Mouse (Mus musculus) cerebellum, postnatal 14 days (tissue): ENCODE measurements at regions not wholly inside any gene's neighbourhood (a gene's known extent, or its start where the extent isn't known, plus 50 kb on each side); places are given as distances from the start of the nearest gene placed in this dataset.
"Not testable (repeated sequence)": the region's sequence is repeated elsewhere in the genome, so short reads cannot be mapped to it uniquely, and the experiment has no call there.

ENCODE experiments used
- DNase-seq, 2 experiments: peaks; one replicate each; pipeline ENCODE4 v3.0.0; 2021; ENCODE audit warnings: mixed read lengths in 2 of 2

DNA sequence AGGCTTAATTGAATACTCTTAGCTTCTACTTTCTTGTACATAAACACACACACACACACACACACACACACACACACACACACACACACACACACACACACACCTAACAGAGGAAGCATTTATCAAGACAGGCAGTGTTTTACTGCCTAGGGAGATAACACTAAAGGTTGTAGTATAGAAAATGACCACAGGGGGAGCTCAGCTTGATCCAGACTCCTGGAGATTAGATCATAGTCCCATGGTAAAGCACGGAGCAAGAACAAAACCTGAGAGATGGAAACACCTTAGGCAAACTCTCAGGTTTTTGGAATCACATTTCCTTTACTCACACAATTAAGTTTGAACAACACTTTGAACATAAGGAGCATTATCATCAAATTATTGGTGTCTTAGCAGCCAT lies 302.5 kb upstream of the Rnf219 start:
- DNase-seq: no peak

DNA sequence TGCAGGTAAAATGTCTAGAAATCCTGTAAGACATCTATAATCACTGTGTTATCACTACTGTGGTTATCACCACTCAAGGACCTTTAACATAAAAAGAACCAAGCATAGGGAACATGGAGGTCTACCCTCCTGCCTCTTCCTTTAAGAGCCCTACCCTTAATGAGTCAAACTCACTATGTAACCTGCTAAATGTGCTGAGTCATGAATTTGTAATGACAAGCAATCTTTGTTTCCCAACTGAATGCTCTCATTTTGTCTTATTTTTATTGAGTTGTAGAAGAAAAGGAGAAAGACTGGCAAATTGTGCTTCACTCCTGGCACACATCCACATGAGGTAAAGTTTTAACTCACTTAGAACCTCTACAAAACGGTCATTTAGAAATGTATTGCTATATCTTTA lies 301.8 kb upstream of the Rnf219 start:
- DNase-seq: no peak

DNA sequence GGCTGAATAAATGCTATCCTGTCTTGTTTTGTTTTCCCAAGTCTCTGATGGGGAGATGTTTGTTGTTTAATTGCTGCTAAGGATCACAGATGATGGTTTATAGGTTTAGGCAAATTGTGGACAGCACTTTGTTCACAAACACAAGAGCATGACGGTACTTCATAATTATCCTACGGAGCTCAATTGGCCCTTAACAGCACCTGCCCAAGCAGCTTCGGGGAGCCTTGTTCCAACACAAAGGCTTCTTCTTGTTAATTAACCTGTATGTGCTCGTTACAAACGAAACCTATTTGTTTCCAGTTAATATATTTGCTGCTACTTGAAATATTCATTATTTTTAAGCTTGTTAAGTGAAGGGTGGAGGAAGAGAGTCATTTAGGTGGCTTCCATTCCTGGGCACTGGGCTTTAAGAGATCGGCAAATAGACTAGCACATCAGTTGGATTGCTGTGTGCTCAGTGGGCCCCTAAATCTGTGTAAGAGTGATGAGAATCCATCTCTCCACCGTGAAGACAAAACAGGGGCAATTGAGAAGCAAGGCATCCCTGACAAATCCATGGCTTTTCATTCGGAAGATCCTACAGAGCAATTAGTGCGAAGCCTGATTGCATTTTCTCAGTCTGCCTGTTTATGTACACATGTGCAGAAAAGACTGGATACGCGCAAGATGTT lies 299.6 kb upstream of the Rnf219 start:
- DNase-seq: no peak

DNA sequence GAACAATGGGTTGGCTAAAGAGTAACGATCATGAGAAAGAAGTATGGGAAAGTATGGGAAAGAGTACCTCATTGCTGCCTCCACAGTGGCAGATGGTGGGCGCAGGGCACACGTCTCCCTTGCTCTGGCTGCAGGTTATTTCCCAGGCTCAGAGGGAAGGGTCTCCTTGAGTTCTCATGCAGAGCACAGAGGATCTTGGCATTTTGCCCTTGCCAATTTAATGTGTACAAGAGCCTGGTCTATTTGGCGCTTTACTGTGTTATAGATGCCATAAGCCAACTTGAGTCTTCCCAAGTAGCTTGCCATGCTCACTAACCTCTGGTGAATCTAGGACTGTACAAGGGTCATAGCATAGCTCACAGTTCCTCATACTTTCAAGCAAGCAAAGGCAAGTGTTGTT lies 296.7 kb upstream of the Rnf219 start:
- no peak for DNase-seq

DNA sequence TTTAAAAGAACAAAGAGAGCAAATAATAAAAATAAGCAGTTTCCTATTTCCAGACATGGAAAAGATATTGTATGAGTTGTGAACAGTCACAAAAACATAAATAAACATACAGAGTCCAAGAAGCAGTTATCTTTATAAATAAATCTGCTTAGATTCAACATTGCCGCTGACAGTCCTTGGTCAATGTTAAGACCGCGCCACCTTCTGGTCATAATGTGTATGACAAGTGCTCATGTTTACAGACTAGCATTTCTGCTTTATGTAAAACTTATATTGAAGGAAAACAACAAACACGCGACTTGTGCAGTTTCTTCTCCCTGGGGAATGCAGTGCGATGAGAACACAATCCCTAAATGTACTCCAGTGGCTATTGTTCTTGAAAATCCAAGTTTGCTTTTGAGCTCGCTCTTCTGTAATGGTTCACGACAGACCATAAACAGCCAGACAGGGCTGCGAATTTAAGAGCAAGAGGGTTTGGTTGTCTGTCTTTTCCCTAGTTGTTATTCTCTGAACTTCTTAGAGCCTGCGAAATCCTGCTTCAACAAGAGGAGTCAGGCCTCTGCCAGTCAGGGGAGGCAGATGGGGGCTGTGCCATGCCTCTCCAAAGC lies 291.6 kb upstream of the Rnf219 start:
- peak; percentile 87 to 92 for DNase-seq

DNA sequence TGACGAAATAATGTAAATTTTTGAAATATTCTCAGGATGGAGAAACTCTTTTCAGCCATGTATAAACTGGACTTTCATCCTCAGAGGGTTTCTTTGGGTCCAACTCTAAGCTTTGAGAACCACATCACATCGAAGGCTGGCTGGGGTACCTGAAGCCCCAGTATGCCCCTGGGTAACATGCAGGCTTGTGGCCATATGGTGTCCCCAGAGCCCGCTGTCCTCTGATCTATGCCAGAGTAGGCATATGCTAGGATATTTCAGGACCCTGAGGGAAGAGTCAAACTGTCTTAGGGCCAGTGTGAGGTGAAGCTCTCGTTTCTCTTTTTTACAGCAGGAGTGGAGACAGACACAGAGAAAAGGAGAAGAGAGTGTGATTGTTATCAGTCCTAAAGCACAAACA lies 289.6 kb upstream of the Rnf219 start:
- peak in 1 of 2 experiments; percentile 18 for DNase-seq

DNA sequence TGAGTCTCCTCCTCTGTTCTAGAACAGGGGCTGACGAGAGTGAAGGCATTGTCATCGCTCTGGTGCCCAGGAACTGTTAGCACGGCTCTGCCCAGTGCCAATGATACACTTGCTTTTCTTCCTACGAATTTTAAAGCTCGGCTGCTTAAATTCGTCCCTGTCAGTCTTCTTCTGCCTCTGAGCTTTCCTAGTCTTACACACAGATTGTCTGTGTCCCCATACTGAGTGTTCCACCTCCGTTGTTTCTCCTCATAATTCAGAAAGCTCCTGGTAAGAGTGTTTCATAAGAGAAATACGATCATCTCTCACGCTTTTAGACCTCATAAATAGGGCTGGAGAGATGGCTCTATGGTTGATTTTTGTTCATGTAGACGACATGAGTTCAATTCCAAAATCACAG lies 282.9 kb upstream of the Rnf219 start:
- no peak for DNase-seq

DNA sequence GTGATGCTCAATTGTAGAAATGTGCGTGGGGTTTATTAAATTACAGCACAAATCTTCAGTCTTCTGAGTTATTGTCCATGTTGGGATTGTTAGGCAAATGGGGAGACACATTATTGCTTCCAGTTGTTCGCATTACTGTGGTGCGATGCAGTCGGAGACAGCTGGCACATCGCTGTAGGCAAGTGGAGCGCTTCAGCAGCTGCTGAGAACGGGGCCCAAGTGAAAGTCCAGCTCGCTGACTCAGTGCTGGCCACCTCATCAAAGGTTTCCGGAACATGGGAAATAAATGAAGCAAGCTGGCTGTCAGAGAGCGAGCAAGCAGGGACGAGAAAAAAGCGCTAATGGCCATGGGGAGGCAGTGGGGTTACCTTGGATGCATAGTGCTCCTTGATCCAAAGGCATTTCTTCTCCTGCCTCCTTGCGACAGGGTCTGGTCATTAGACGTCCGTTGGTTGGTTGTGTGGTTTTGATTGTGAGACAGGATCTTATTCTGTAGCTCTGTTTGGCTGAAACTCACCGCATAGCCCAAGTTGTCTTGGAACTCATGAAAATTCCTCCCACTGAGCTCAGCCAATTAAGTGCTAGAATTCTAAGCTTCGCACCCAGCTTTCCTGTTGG lies 274.0 kb upstream of the Rnf219 start:
- no peak for DNase-seq

DNA sequence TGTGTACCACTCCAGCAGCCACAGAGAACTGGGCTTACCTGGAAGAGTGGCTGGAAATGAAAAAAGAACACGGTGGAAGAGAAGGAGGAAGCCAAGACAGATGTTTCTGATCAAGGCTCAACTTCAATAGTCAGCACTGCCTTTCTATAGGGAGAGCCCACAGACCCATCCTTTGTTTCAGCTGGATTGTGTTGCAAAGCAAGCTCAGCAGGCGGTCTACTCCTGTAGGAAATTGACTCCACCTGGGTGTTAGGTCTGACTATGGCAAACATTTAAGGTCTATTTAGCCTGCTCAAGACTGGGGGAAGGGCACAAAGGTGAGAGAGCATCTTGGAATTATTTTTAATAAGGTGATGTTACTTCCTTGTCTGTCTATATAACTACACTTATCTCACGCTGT lies 266.9 kb upstream of the Rnf219 start:
- no peak for DNase-seq

DNA sequence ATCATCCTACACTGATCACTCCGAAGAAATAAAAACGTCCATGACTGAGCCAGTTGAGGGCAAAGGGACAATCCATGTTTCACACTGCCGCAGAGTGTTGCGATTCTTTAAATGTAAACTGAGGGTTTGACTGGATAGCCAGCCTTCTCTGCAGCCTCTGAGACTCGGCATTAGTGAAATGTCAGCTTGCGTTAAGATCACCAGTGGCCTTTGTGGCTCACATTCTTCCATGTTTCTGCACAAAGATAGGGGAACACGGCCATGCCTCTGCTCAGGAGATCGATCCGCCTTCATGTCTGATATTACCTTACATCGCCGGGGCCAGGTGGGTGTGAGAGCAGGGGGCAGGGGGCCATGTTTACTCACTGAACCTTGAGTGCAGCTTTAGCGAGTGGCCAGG lies 262.6 kb upstream of the Rnf219 start:
- peak; percentile 8 to 16 for DNase-seq

DNA sequence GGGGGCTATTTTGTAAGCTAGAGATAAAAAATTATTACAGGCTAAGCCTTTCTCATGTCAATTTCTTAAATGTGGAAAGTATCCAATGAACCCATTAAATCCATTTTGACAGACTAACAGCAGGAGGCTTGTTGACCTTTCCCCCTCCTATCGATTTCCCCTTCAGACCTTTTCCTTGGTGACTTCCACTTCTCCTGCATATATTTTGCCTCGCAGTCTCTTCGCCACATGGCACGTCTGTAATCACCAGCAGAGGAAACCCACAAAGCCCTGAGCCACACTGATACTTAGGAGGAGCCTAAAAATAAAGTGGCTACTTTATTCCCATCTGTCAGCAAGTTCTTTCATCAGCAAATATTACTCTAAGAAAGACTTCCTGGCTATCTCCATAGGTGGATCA lies 247.5 kb upstream of the Rnf219 start:
- no peak for DNase-seq

DNA sequence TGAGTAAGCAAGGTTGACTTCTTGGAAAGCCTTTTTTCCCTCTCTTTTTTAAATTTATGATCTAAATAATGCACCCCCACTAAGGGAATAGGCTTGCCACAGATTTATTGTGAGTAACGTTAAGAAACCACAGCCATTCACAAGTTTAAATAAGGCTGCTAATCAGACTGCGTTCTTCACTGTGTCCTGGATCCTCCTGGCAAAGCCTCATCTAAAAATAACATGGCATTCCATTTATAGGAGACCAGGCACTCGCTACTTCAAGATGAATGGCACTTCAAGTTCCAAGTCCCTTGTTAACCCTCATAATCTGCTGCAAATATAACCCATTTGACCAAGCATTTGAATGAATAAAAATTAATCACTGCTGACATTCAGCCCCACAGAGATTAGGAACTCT lies 211.8 kb upstream of the Rnf219 start:
- no peak for DNase-seq

DNA sequence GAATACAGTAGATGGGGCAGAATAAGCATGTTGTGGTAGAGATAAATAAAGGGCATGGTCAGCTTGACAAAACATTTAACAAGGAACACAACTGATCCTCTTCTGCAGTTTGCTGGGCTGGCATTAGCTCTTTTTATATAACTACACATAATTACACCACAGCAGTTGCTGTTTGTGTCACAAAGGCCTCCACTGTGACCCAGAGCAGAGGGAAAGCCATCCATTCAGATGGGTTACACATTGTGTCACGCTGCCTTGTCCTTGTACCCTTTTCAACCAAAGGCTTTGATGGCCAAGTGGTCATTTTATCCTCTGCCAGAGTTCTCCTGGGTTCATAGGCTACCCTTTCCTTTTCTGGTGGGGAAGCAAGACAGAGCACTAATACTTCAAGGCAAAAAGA lies 209.6 kb upstream of the Rnf219 start:
- DNase-seq: no peak

DNA sequence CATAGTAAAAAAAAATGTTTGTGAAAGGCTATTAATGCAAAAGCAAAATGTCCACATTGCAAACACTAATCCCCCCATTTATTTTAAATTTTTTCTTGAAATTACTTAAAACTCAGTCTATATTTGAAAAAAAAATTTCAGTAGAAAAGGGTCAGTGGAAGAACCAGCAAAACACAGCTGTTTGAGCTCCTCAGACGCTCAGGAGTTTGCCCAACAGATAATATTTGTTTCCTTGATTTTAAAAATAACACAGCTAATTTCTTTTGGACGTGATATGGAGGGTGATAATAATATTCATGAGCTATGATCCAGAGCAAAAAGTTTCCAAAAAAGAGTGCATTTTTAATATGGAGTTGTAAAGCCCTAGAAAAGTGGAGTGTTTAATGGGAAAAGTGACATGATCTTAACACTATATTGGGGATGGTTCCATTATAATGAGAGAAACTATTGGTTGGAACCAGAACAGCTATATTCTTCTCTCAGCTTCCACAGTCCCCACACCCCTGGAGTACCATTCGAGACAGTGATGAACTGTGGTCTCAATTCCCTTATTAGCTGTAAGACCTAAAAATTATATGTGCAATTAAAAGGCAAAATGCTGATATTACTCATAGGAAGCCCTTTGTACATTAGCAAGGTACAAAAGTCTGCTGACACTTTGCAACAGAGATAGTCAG lies 209.0 kb upstream of the Rnf219 start:
- DNase-seq: no peak

DNA sequence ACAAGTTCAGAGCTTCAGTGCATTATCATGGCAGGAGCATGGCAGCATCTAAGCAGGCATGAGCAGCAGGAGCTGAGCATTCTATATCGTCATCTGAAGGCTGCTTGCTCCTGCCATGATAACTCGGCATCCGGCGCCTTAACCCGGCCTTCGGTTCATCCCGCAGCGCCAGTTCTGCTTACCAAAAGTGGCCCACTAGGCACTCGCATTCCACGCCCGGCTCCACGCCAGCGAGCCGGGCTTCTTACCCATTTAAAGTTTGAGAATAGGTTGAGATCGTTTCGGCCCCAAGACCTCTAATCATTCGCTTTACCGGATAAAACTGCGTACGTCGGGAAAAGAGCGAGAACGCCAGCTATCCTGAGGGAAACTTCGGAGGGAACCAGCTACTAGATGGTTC lies 193.2 kb upstream of the Rnf219 start:
- DNase-seq: not testable (repeated sequence)

DNA sequence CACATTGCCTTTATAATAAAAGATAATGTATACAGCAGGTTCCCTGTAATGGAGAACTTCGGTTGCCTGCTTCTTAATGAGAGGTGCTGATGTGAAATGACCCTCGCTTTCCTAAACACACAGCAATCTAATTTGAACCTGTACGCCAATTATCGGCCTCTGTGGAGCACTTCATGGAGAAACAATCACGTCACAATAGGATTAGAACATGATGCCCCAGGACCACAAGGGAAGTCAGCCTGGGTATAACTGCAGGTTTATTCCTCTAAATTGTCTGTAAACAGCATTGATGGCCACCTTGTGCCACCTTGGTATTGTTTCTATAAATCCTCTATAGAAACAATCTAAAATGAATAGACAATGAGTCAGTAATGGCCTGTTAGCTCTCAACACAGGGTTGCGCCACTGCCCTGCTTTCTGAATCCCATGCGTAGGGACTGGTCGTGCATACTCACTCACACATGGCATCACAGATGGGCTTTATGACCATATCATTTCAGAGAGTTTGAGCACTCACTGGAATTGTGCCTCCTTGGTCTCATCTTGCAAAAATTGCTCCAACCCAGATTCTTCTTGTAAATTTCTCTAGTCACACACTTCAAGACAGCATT lies 179.9 kb upstream of the Rnf219 start:
- no peak for DNase-seq

DNA sequence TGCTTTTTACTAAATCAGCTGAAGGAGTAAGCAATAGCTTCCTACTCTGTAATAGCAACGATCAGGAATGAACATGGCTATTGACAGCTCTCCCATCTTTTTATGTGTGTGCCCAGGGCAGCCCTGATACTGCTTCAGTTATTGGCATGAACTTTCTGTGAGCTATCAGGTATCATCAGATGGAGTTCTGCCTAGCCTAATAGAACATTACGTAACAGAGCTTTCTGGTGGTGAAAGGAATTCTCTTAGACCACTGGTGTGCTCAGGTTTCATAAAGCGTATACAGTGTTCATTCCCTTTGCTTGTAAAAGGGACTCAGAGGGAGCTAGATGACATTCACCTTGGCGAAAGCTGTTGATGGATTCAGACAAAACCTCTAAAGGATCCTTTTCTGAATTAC lies 176.5 kb upstream of the Rnf219 start:
- no peak for DNase-seq

DNA sequence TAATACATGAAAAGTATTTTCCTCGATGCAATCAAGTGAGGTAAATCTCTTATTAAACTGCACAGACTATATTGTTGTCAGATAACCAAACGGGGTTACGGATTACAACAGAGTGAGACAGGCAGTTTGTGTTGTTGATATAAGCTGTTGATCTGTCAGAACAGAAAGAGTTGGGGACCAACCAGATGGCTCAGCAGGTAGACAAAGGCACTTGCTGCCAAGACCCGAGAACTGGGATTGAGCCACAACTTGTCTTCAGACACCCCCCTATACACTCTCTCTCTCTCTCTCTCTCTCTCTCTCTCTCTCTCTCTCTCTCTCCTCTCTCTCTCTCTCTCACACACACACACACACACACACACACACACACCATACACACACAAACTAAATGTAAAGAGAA lies 172.7 kb upstream of the Rnf219 start:
- peak; percentile 33 to 51 for DNase-seq

DNA sequence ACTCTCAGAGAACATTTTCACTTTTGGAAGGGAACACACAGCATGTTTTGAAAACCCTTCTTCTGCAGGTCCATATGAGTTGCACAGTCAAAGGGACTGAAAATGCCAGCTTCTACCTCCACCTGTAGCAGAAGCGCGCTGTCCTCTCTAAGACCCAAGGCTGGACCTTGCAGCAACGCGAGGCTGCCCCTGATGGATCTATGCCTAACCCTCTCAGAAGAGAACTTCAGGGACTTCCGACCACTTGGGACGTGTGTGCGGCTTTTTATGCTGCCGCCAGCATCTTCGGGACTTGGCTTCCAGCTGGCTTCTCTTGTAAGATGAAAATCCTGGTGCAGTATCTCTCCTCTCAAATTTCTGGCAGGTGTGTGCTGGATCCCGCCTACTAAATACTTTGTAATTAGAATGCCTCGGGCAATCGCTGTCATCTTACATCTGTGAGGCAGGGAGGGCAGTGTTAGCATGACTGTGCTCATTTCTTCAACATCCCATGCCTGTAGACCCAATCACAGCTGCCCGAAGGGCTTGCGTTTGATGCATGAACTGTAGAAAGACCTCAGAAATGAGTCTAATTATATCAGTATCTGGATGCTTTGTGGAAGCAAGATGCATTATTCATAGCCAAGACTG lies 171.8 kb upstream of the Rnf219 start:
- no peak for DNase-seq

DNA sequence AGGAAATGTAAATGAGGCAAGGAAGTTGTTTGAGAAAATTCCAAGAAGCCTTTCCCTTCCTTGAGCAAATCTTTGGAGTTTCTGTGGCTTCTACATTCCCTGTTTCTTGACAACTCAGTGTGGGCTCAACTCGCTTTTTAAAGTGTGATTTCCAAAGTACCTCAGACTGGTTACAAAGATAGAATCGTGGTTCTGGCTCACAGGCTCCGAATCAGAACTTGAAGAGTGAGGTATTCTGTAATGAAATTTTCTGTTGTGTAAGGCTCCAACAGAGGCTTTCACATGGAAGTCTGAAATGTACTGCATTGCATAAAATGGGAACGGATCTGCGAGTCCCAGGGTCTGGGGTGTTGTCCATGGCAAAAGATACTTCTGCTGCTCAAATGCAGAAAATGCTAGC lies 170.2 kb upstream of the Rnf219 start:
- no peak for DNase-seq

DNA sequence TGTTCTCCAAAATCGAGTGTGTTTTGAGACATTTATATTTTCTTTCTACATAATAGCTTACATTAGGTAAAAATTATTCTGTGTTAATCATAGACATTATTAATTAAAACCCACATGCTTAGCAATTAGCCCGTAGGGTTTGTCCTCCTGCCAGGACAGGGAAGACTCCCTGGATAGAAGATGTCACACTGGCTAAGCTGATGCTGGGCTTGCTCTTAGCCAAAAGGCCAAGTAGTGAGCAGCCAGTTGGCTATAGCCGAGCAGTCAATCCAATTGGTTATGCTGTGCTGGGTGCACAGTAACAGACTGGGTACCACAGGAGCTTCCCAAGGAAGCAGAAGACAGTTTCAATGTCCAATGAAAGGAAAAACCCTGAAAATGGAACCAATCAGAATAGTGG lies 166.0 kb upstream of the Rnf219 start:
- peak; percentile 28 to 50 for DNase-seq

DNA sequence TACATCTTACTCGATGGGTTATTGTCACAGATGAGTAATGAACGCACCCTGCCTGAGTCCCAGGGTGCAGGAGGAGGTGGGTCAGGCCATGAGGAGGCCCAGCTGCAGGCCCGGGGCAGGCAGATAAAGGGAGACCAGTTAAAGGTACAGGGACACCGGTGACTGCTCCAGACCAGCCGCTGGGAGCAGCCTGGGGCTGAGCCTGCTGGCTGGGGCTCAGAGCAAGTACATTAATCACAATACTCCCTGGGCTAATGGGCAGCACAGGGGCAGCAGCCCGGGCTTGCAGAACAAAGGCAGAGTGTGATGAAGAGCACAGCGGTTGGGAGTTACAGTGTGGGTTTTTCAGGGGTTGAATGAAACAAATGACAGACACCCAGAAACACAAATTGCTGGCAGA lies 154.4 kb upstream of the Rnf219 start:
- DNase-seq: no peak

DNA sequence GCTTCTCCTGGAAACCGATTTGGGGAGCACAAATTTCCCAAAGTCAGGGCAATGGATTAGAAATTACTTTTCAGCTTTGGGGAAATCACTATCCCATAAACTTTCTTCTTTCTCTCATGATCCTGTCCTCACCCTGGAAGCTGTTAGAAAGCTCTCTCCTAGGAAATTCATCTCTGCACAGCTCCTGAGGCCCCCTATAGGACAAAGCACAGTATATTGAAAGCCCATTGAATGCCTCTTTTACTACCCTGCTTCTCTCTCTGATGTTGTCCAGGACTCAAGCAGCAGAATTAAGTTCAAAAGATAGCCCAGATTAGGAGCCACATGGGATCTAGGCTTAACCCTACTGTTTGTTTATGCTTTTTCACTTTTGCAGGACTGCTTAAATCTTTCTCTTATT lies 139.3 kb upstream of the Rnf219 start:
- no peak for DNase-seq
